Mouse (Mus musculus) mature B cell (primary cell): ENCODE measurements around the gene St14.
"Not testable (repeated sequence)": the region's sequence is repeated elsewhere in the genome, so short reads cannot be mapped to it uniquely, and the experiment has no call there.

ENCODE experiments used
- in situ Hi-C: fragments of 300-500 bp; cut with MboI; formaldehyde crosslinking; loops from 2 replicates; pipeline ENCODE4 v1.14.3; 2019

St14 gene

DNA sequence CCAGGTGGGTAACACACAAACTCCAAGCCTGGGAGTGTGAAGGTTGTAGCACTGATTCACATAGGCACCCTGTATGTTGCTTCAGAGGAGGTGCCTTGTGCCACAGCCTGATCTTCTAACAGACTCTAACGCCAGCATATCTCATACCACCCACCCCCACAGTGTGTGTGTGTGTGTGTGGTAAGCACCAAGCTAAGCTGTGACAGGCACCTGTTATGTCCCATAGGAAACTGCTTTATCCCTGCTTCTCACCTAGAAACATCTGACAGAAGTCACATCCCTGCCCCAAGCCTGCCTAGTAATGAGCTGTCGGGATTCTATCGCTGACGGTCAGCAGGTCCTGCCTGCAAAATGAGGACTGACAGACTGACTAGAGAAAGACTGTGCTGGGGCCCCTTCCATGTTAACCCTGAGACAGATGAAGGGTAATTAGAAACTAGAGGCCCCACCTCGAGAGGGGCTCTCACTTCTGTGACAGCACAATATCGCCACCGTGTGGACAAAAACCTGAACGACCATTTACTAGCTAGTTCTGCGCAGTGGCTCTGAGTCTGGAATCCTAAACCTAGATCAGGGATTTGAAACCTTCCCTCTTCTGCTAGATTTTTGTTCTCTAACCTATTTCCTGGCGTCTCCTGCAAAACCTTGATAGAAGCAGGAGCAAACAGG lies 45.4 kb downstream of the St14 start:
- in situ Hi-C loops = loop anchor here (10.0 kb wide), 2 partner anchors 611 to 641 kb away; no protein-coding TSS in a partner anchor

DNA sequence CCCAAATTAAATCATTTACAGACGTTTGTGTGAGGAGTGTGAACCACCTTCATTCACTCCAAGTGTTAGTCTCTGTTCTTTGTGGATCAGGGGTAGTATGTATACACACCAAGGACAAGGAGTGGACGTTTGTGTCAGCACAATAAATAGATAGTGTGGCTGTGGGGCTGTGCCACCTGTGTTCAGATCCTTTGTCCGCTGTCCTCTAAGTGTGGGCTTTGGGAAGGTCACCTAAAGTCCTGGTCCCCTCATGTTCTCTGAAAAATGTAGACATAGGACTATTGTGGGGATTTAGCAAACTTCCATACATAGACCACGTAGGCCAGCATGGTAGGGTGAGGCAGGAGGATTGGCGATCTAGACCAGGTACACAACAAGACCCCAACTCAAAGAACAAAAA lies 46.1 kb downstream of the St14 start:
- in situ Hi-C loops = loop anchor here (10.0 kb wide), 2 partner anchors 611 to 641 kb away; no protein-coding TSS in a partner anchor

DNA sequence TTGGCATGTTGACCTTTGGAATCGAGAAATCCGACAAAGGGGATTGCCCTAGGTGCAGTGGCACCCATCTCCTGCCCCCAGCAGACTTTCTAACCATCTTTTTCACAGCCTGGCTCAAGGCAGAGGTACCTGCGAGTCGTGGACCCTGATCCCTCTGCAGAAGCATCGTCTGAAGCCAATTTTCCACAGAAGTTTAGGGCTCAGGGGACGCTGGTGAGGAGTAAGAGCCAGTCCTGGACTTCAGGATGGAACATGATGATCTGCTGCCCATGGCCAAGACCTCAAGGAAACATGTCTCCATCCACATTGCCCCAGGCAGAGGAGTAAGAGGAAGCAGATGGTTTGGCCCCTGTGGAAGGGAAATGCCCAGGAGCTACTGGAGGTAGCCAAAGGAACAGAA lies 48.9 kb downstream of the St14 start:
- in situ Hi-C loops = loop anchor here (10.0 kb wide), 2 partner anchors 608 to 638 kb away; no protein-coding TSS in a partner anchor

DNA sequence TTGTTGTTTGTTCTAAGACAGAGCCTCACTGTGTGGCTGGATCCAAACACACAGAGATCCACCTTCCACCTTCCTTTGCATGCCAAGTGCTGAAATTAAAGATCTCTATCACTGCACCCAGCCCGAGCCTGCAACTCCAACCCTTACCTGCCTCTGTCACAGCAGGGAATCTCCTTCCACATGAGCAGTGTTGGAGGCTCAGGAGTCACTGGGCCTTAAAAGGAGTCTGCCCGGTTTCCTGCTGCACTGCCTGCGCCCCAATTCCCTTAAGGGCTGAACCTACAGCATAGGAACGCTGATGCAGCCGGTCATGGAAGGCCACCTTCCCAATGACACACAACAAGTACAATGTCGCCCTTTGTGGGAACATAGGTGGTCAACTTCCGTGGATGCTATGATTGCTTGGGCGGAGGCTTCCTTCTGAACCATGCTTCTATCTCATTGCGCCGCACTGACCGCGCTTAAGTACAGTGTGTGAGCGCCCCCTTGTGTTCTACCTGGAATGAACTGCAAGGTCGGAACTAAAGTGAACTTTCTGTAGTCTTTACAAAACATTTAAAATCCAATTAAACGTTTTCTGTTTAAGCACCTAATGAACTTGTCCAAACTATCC lies 49.5 kb downstream of the St14 start:
- in situ Hi-C loops = loop anchor here (10.0 kb wide), 2 partner anchors 607 to 637 kb away; no protein-coding TSS in a partner anchor

DNA sequence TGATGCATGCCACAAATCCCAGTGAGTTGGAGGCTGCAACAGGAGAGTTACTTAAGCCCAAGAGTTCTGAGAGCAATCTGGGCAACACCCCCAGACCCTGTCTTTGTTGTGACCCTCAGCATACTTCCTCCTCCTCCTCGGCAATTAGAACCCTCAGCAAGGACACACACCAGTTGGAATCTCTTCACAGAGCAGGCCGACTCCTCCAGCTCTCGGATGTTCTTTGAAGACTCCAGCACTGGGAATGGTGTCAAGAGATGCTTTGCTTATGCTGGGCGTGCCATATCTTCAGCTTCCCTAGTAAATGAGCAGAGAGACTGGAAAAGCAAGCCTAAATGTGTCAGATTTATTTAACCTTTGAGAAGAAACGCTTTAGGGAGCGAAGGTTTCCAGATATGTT lies 50.9 kb downstream of the St14 start:
- in situ Hi-C loops = loop anchor here (10.0 kb wide), 2 partner anchors 606 to 636 kb away; no protein-coding TSS in a partner anchor

DNA sequence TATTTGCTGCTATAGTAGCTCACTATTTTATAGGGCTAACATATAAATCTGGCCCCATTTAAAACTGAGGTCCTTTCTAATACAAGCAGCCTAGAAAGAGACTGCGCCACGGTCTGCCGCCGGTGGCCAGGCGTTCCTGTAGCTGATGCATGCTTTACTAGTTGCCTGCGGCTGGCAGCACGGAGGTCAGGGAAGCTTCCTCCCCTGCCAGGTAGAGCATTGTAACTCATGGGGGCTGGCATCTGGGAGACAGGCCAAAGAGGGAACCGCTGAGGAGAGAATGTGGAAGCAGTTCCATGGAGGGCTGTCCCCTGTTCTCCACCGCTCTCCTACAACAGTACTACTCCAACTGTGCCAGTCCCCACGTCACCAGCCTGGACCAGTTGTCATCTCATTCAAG lies 56.8 kb downstream of the St14 start:
- in situ Hi-C loops = no loop called here

DNA sequence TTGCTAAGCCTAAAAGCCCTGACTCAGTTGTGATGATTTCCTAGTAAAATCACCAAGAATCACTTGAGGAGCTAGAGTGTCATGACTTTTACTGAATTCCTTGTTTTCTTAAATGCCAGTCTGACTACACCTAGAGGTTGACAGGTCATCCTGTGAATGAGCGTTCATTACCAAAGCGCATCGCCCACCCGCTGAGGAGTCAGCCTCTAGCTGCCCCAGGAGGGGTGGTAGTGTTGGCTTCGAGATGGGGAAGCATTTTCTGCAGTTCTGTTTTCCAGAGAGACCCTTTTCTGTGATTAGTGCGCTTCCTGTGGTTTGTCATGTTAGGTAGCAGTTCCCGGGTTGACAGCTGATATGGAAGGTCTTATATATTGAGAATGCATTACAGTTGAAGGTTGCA lies 57.9 kb downstream of the St14 start:
- in situ Hi-C loops = no loop called here

DNA sequence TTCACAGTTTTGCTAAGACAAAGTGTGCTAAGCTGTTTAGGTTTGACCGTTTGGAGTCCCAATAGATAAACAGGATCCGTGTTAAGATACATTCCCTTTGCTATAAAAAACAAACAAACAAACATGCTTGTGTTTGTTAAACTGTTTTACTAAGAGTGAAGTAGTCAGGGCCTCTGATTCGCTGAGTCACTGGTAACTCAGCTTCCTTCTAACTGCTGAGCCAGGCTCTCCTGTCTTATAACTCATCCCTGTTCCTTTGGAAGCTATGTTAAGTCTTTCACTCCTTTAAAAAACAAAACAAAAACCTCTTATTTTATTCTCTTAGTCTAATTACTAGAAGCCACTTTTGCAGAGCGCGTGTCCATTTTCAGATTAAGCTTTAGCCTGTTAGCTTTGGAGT lies 59.4 kb downstream of the St14 start:
- in situ Hi-C loops = no loop called here

DNA sequence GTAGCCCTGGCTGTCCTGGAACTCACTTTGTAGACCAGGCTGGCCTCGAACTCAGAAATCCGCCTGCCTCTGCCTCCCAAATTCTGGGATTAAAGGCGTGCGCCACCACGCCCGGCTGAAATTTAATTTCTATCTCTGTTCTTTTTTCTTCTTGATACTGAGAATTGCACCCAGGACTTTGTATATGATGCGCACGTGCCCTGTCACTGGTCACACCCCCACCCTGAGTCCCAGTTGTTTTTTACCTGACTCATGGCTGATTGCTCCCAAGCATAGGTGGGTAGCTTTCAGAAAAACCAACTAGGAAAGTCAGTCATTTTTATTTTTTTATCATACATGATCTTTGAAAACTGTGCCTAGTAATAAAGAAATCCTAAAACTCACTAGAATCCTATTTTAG lies 60.9 kb downstream of the St14 start:
- in situ Hi-C loops = no loop called here

DNA sequence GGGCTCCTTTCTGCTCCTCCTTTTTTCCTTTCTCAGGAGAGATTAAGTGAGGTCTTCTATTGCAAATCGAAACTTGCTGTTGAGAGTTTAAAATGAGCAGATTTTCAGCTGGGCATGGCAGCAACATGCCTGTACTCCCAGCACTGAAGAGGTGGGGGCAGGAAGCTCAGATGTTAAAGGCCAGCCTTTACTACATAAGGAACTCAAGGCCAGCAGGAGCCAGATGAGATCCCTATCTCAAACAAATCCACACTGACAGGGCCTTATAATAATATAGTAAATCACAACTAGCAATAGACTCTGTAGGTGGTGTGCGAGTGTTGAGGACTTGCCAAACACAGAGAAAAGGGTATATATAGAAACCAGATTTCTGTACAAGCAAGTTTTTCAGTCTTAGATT lies 72.9 kb downstream of the St14 start:
- in situ Hi-C loops = no loop called here

DNA sequence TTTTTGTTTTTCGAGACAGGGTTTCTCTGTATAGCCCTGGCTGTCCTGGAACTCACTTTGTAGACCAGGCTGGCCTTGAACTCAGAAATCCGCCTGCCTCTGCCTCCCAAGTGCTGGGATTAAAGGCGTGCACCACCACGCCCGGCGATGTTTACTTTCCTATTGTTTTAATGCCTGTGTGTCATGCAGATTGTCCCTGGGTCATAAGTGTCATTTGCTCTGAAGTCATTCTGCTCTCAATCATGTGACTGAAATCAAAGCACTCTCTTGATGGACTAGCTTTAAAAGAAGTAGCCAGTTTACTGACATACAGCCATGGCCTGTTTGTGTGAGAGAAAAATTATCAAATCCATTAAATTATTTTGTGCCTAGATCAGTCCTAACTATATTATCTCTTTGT lies 80.1 kb downstream of the St14 start:
- in situ Hi-C loops = not testable (repeated sequence)

DNA sequence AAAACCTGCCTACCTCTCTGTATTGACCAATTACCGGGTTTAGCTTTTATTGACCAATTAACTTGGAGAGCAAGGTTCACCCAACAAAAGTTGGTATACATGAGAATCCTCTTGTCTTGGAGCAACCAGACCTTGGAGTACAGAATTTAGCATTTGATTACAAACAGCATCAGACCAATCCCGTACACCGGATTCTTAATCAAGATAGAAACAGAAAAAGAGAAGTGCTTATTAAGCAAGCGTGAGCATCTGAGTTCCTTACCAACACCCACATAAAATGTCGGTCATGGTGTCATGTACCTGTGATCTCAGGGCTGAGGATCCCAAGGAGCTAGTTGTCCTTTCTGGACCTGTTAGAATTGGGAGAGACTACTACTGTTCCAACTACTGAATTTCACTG lies 81.4 kb downstream of the St14 start:
- in situ Hi-C loops = no loop called here
